Mouse (Mus musculus) liver (tissue): ENCODE measurements around the gene Fam118a.
"Not testable (repeated sequence)": the region's sequence is repeated elsewhere in the genome, so short reads cannot be mapped to it uniquely, and the experiment has no call there.

Experiments used
- DNase-seq: peaks from one replicate; pipeline ENCODE4 v3.0.0-alpha.2; 2020; ENCODE audit warnings: mixed read lengths

Fam118a gene

DNA sequence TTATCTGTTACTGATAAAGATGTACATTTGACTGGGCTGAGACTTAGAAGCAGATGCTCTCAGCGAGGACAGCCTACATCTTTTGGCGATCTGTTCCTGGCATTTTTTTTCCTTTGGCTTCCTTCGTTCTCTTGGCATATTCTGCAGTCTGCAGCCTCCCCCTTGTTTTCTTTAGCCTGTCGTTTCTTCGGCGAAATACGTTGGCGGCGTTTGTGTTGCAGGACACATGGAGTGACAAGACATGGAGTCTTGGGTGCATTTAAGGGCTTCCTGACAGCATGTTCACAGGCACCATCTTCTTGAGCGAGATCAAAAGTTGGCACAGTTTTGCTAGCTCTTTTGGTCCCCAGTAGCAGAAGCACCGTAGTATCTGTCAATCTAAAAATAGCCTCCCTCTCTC lies 13.0 kb upstream of the Fam118a start:
- no peak for DNase-seq

GRCm38 (mm10) chr15:85016951-85017664 lies 11.6 kb upstream of the Fam118a start, which contains the start of gene Upk3a:
TSS of gene Upk3a (plus strand) at chr15:85017141.
- DNase-seq: peak; percentile 36

DNA sequence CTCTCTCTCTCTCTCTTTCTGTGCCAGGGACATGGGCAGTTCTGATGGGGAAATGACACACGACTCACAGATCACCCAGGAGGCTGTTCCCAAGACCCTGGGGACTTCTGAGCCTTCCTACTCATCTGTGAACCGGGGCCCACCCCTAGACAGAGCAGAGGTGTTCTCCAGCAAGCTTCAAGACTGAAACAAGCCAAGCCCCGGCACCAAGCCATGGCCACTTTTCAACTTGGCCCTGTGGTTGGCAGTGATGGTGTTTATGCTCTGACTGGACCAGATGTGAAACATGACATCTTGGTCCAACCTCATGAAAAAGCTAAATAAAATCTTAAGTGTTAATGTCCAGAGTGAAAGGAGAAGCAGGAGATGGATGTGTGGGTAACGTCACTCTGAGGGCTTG lies 6.5 kb upstream of the Fam118a start:
- DNase-seq: no peak

DNA sequence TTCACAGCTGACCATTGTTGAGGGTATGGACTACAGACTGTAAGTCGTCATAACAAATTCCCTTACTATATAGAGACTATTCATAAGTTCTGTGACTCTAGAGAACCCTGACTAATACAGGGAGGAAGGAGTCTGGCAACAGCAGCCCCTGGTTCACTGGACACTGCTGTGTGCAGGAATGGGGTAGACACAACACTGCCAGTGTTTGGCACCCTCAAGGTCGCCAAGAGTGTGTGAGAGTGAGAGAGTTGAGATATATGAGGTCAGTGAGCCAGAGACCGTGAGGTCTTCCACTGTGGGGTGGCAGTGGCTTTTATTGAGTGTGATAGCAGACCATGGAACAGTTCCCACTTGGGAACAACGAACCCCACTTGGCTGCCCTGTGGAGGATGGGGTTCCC lies 2.6 kb upstream of the Fam118a start:
- no peak for DNase-seq

GRCm38 (mm10) chr15:85027740-85028139 lies 1.0 kb upstream of the Fam118a start:
- DNase-seq: no peak

DNA sequence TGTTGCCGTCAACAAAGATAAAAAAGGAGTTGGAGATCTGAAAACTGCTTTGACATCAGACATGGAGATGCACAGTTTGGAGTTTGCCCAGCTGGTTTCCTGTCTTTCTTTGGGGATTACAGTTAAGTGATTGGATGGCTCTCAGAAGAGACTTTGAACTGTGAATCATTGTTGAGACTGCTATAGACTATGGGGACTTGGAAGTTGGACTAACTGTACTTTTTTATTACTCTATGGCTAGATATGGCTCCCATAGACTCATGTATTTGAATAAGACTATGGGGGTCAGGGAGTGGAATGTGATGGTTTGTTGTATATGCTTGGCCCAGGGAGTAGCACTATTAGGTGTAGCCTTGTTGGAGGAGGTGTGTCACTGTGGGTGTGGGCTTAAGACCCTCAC lies 1.9 kb downstream of the Fam118a start:
- DNase-seq: not testable (repeated sequence)

DNA sequence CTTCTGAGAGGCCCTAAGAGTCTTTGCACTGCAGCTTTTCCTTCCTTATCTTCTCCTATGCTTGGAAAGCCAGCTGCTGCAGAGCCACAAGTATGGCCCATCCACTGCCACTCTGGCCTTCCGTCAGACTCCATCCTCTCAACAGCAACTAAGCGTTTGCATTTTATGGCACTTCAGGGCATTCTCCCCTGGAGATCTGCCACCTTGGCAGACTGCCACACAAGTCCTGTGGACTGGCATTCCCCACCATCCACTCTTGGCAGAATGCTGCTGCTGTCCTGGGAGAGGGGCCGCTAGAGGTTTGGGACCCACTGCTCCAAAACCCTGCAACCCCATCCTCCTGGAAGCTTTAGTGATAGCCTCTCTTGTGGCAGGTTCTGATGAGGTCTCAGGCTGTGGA lies 3.1 kb downstream of the Fam118a start:
- DNase-seq: no peak

DNA sequence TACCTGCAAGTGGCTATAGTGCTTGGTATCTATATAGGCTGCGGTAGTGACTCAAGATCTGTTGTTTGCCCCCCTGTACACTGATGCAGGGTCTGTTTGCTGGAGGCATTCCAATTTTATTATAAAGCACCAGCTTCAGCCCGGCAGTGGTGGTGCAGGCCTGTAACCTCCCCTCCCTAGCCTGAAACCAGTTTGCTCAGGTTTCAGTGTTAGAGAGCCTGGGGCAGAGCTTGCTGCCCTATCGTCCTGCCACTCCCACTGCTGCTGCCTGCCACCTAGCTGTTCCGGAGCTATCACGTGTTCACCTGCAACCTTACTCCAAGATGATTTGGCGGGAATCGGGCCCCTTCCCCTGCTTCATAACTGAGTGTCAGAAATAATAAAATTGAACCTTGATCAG lies 5.2 kb downstream of the Fam118a start:
- DNase-seq: not testable (repeated sequence)

DNA sequence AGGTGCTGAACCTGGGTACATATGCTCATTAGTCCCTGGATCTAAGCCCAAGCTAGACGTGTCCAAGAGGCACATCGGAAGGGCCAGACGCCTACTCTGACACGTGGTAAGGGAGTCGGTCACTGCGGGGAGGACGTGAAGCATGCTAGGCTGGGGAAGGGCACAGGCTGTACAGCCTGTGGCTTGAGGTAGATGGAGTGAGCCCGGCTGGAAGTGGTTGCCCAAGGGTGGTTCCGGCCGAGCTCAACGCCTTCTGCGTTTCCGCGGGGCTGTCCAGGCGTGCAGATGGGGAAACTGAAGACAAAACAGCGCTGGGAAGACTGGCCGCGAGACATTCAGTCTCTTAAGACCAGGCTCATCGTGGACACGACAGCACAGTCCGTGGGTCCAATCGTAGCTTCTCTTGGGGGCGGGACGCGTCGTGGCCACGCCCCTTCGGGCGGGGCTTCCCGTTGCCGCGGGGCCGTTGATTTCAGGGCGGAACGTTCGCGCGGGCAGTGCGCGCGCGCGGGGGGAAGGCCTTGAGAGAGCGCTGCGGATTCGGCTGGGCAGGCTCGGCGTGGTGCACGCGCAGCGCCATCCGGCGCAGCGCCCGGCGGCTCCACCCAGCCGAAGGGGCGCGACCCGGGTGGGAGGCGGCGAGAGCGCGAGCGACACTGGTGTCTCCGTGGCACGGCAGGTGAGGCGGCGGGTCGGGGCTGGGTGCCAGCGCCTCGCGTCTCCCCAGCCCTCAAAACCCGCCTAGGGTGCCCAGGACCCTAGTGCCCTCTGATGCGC lies 8.0 kb downstream of the Fam118a start:
- DNase-seq: peak; percentile 97

DNA sequence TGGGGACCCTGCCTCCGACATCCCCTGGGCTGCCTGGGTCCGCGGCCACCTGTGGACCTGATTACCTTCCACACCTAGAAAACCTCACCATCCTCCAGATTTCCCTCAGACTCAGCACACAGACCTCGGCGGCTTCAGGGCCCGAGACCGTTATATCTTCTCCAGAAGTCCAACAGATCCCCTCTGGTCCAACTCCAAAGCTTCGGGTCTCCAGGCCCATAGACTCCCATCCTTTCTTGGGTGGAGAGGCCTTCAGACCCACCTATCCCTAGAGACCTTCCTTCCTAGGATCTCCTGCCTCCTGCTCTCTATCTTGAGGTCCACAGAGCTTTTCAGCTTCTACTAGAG lies 8.6 kb downstream of the Fam118a start:
- no peak for DNase-seq

GRCm38 (mm10) chr15:85041546-85042225 lies 12.9 kb downstream of the Fam118a start:
- no peak for DNase-seq

DNA sequence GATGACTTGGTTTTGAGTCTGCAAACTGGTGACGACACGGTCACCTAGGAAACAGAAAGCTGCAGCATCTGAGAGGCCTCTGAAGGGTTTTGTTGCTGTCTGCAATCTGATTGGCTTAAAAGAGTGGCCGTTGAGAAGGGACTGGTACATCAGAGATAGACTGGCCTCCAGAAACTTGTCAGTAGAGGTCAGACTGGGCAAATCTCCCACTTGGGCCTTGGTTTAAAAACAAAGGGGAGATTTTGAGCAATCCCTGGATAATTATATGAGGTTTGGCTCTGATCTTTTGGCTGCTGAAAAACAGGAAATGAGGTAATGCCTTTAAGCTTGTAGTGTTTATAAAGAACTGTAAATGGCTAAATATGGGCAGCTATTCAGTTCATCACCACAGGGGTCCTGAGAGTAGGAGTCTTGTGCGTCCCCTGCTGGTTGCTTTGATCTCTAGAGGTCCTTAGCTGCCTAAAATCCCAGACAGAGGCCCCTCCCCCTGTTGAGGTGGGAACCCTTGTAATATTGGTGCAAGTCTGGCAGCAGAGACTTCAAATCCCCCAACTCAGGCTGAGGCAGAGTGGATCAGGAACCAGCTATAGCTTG lies 13.7 kb downstream of the Fam118a start:
- peak; percentile 42 for DNase-seq

DNA sequence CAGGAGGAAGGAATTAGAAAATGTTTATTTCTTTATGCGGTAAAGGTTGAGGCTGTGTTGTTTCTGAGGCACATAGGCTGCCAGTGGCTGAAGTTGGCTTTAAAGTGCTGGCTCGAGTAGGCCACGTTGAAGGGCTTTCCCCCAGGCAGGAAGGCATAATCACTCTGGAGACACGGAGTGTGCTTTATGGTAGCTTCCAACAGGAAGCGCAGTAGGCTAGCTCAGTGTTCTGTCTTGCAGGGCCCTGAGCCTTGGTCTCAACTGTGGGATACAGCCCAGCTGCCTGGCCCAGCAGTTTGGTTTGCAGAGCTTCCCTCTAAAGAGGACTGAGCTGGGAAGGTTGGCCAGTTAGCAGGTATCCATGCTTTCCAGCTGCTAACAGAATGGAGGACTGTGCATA lies 14.4 kb downstream of the Fam118a start:
- no peak for DNase-seq

GRCm38 (mm10) chr15:85043761-85044160 lies 15.0 kb downstream of the Fam118a start:
- DNase-seq: no peak

- DNase-seq: no peak
Observed at GRCm38 (mm10) chr15:85046230-85046950, 17.6 kb downstream of the Fam118a start.

GRCm38 (mm10) chr15:85047865-85048264 lies 19.1 kb downstream of the Fam118a start:
- DNase-seq: no peak

DNA sequence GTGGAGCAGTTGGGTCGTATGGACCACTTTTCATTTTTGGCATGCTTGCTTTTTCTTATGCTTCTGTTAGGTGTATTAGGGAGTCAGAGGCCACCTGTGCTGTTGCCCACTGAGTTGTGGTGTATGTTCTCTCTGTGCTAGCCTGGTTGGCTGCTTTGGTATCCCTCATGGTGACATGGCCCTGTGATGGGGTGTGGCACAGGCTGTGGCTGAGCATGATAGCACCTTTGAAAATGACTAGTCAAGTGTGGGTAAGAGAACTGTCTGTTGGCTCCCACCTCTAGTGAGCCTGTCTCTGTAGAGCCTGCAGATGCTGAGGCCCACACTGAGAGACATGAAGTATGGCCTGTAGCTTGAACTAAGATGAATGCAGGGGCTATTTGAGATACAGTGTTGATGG lies 21.0 kb downstream of the Fam118a start:
- peak; percentile 67 for DNase-seq

GRCm38 (mm10) chr15:85054098-85054497 lies 25.4 kb downstream of the Fam118a start:
- DNase-seq: no peak

DNA sequence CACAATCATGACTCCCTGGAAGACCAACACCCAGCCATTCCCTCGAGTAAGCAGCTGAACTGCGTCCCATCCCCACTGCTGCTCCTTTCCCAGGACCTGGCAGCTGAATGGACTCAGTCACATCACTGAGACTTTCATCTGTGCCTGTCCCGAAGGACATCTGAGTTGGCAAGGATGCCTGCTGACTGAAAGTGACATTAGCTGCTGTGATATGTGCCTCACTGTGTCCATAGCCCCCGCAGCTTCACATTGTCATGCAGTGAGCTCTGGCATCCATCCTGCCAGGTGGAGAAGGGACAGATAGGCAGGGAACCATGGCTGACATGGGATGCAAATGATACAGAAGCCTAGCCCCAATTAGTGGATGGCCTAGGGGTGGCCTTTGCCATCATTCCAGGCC lies 26.4 kb downstream of the Fam118a start:
- no peak for DNase-seq

DNA sequence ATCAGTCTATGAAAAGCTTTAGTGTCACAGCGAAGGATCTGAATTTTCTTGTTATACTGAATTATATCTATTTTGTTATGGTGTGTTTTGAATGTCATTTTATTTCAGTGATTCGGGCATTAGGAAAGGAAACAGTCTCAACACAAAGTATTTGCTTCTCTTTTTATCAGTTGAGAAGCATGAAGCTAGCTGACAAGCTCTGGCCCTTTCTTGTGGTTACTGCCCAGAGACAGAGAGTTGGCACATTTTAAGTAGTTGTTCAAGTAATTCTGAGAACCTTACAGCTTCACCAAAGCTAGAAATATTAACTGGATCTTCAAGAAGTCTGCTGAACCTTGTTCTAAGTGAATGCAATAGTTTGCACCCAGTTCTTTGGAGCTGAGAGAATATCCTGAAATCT lies 34.7 kb downstream of the Fam118a start:
- no peak for DNase-seq

DNA sequence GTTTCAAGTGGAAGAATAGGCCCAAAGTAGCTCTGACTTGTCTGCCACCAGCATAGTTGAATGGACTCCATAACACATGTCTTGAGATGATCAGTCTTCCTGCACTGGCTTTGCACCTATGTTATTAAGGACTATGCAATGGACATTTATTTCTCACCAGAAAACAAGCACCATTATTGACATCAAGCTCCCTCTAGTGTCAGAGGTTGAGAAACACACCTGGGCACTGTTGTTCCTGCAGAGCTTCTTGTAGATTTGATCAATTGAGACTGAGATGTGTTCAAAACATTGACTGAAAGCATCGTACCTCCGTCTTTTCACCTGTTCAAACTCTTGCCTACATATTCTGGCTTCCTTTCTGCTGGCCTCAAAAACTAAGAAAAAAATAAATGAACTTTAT lies 41.8 kb downstream of the Fam118a start:
- DNase-seq: peak; percentile 31

DNA sequence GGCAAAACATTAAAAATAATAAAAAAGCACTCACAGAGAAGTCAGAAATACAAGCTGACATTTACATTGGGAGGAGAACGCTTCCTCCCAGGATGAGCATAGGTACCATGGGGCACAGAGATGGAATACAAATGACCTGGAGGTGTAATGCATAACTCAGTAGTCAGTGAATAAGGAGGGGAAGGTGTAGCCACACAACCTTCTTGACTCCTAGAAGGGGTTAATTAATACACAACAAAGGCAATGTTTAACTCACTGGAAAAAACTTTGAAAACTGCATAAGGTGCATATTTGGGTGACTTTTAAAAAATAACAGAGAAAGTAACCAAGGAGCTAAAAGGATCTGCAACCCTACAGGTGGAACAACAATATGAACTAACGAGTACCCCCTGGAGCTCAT lies 43.9 kb downstream of the Fam118a start:
- no peak for DNase-seq

DNA sequence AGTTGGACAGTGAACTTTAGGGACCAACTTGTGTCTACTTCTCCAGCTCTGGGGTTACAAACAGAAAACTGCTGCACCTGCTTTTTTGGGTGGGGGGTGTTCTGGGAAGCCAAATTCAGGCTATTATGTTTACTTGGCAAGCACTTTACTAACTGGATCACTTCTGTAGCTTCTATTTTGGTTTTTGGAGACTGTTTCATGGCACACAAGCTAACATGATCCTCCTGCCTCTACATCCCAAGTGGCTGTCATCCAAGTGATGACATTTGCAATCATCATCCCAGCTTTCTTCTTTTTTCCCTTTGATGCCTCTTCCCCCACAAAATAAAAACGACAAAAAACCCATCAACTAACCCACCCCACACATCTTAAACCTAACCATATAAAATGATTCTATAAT lies 56.9 kb downstream of the Fam118a start:
- no peak for DNase-seq
